Mouse (Mus musculus) monocyte, adult 2 months (primary cell): ENCODE measurements around the gene Larp1.

Experiments
- DNase-seq, 2 experiments: peaks; one replicate each; pipeline ENCODE4 v3.0.0; 2022; ENCODE audit warnings: low spot score in 2 of 2, low read depth in 1 of 2

The Larp1 gene

DNA sequence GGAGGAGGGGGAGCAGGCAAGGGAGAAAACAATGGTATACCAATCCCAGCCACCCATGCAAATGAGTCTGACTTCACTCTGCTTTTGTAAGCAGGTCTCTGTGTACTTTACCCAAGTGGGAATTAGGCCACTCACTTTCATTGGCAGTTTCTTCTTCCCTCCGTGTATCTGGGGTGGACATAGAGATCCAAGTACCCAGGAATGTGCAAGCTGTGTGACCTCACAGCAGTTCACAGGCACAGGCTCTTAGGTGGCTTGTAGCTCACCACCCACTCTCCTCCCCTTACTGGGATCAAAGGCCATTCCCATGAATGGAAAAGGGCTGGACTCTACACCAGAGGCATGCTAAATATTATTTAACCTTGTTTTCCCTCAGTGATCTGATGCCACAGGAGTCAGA lies 10.0 kb upstream of the Larp1 start:
- no peak for DNase-seq

DNA sequence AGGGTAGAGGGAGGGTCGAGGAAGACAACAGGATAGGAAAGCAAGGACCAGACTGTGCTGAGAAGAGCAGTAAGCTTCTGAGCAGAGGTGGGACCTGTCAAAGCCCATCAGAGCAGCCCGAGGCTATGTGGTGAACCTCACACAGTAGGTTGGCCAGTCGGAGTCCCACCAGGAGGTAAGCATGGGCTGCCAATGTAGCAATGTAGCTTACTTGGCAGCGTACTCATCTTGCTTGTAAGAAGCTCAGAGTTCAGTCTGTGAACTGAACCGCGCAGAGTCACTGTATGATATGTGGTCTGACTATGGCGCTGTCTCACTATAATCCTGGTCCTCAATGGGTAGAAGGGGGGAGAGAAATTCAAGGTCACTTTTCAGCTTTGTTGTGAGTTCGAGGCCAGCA lies 5.7 kb upstream of the Larp1 start:
- DNase-seq: no peak

DNA sequence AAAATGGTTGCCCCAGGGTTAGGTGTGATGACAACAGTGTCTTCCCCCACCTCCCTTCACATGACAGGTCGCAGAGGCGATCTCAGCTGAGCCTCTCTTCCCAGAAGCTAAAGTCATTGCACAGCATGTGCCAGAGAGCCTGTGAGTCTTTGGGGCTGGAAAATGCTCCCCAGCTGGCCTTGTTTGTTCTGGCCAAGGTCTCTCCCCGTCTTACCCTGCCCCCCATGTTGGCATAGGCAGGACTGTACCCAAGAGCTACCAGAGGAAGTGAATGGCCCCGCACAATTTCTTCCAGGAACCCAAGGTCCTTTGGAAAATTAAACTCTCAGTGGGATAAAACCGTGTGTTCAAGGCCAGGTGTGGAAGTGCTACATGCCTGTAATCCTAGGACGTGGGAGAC lies 5.1 kb upstream of the Larp1 start:
- DNase-seq: no peak

DNA sequence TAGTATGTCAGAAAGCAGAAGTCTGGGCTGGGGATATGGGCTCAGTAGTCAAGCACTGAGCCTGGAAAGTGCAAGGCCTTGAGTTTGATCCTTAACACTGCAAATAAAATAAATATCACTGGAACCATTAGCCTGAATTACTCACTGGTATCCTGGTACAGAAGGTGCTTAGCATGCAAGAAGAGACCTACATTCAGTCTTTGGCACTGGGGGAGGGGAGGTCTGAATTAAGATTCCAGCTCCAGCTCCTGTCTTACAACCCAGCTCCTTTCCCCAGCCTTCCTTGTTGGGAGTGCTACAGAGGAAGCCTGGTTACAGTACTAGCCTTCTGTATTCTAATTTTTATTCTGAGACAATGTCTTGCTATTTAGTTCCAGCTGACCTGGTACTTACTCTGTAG lies 3.8 kb upstream of the Larp1 start:
- no peak for DNase-seq

DNA sequence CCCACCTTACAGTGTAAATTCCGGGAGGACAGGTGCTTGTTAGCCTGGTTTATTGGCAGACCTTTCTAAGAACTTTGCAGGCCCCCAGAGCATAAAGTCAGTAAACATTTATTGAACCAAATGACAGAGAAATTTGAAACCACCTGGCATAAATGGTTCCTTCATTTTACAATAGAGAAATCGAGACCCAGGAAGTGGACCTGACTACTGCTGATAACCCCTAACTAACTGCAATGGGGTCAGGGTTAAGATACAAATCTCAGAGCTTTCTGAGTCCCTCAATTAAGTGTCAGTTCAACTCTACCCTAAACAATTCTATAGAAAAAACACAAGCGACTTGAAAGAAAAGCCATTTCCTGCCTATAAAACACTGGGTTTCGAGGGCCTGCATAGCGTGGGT lies 851 bp upstream of the Larp1 start:
- DNase-seq: no peak

DNA sequence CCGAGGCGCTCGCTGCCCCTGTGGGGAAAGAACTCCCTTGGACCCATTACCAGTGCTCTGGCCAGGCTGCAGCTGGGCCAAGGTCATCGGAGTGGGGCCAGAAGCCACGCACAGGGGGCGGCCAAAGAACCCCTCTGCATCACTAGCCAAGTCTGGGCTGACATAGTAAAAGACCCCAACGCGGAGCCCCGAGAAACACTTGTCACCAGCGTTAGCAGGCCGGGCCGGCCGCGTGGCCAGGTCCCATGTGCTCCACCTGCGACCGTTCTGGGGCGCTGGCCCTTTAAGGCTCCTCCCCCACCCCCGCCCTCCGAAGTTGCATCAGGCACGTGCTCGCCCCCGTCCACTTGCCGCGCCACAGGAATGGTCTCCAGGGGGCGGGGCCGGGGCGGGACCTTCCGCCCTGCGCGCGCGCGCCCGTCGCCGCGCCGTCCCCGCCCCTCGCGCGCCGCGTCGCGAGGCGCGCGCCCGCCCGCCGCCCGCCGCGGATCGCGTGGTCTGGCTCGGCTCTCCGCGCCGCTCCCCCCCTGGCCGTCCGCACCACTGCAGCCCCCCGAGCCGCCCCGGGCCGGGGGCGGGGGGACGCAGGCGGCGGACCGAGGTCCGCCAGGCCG lies 320 bp upstream of the Larp1 start:
- DNase-seq: peak; percentile 39 to 58

DNA sequence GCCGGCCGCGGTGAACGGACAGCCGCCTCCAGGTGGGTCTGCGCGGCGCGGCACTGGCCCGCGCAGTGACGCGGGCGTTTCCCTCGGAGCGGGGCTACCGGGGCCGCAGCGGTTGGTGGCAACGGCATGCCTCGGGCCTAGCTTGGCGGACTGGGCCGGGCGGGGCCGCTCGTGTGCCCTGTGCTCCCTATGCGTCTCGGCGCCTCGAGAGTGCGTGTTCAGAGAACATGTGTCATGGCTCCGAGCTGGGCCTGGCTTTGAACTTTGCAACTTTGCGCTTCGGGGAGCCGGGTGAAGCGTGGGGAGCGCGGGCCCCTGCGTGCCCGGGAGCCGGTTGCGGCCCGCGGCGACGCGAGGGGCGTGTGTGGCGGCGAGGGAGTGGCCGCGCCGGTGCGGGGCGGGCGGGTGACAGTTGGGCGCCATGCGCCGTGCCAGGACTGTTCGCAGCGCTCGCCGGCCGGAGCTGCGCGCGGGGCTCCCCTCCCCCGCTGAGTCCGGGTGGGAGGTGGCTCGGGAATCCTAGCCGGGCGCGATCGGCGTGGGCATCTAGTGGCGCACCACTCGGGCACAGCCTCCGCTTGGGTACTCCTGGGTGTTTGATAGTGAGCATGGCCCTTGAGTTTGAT lies 765 bp downstream of the Larp1 start:
- DNase-seq: peak; percentile 13 to 43

DNA sequence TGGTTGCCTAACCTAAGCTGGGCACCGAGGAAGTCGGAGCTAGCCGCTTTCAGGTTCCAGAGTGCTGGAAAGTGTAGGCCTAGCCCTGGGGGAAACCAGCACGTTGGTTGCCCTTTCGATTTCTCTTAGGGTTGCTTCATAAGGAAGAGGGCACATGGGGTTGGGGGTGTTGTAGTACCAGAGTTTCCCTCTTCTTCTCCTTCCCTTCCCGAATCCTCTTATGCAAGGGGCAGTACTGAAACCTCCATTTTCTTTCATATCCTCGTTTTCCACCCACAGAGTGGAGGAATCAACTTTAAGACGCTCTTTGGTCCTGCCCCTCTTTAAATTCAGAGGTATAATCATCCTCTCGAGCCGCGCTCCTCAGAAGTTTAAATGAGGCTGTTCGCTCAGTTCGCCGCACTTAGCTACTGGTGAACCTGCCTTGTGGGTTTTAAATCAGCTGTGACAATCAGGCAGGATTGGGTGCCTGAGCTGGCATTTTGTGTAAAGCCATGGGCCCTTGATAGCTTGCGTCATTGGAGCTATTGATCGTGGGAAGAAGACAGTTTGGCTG lies 1.4 kb downstream of the Larp1 start:
- DNase-seq: peak; percentile 49 to 52

DNA sequence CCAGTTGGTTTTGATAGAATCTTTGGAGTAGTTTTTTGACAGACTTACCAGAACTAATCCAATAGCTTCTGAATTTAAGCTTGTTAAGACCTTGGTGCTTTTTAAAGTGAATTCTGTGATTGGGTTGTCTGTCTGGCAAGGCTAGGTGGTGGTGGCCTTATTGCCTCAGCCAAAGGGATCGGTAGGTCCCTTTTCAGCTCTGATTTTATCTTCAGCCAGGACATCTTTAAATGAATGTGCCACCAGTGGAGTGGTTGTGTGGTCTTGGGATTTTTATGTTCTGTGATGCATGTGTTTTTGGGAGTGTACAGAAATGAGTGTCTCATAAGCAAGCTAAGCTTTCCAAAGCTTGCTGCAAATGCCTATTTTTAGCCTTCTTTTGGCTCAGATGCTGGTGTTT lies 2.1 kb downstream of the Larp1 start:
- DNase-seq: no peak

DNA sequence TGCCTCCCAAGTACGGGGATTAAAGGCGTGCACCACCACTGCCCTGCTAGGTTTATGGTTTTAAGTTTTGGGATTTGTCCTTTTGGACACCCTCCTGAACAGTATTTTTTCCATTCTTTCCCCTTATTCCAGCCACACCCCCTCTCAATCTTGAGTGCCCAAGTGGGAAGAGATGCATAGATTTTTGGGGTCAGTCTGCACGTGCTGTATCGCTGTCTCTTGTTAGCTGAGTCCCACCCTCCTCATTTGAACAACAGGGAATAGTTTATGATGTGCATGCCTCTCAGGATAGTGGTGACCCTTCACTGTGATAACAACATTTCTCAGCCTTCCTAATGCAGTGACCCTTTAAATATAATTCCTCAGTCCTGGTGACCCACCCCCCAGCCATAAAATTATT lies 2.9 kb downstream of the Larp1 start:
- DNase-seq: no peak

DNA sequence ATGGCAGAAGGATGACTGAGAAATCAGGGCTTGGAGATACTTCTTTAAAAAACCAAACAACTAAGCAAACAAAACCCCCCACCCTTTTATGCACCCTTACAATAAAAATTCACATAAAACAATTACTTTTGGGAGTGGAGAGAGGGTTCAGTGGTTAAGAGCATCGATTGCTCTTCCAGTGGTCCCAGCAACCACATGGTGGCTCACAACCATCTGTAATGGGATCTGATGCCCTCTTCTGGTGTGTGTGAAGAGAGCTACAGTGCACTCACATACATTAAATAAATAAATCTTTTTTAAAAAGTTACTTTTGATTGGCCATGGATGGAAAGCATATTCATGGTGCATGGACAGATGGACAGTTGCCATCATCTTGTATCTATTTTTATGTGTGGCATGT lies 3.8 kb downstream of the Larp1 start:
- DNase-seq: no peak

DNA sequence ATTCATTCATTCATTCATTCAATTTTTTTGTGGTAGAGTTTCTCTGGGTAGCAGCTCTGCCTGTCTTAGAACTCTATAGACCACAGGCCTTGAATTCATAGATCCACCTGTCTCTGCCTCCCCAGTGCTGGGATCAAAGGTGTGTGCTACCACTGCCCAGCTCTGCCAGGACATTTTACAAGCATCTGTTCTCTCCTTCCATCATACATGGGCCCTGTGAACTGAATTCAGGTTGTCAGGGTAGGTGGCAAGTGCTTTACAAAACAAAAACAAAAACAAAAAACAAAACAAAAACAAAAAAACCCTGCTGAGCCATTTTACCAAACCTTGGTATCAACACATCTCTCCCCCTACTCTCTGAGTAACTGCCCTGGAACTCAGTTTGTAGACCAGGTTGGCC lies 4.2 kb downstream of the Larp1 start:
- no peak for DNase-seq

DNA sequence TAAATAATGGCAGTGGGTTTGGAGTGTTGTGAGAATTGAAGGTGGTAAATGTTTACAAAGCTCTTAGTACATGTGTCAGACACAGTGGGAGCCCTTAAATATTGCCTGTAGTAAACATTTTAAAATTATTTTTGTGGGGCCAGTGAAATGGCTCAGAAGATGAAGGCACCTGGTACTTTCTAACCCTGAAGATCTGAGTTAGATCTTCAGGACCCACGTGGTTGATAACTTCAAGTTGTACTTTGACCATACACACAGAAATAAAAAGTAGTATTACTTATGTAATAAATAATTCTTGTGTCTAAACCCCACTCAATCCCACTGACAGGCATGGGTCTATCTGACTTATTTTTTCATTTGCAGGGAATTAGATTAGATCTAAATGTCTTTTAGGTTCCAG lies 5.7 kb downstream of the Larp1 start:
- DNase-seq: no peak

DNA sequence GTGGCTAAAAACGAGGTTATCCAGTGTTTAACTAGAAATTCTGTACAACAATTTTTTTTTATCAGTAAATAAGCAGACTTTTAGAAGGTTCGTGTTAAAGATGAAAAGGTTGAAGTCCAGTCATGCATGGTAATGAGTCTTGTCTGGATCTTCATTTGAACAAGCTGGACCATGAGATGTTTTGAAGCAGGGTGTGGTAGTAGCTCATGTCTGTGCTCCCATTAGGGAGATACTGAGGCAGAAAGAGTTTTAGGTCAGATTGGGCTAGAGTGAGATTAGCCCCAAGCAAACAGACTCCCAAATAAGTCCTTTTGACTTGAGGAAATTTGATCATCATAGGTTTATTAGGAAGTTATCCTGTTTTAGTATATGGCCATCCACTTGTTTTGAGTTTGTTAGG lies 6.5 kb downstream of the Larp1 start:
- no peak for DNase-seq

DNA sequence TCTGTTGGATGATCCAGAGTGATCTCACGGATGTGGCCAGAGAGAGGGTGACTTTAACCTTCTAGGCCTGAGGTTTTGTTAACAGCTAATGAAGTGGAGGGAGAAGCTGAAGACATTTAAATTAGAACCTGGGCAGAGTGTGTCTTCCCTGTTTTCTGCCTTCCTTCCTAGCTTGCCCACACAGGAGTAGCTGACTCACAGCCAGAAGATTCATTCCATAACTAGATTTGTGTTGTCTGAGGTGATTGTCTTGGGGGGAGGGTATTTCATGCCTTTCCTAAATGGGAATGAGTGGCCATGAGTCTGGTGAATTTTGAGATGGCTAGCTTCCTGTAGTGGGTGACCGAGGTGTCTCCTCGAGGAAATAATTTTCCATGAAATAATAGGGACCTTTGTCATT lies 7.5 kb downstream of the Larp1 start:
- no peak for DNase-seq

DNA sequence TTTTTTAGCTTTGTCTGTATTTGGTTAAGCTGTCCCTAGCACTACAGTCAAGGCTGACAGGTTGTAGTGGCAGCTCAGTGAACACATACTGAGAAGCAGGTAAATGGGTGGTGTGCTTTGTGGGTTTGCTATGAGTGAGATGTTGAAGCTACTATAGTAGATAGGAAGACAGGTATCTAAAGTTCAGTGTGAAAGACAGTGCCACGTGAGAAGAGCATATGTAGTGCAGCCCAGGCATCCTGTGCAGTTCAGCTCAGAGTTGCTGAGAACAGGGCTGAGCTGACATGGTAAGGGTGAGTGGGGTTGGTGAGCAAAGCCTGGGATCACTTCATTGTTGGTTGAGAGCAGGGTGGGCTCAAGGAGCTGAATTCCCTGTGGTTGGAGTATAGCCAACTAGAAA lies 8.6 kb downstream of the Larp1 start:
- no peak for DNase-seq

DNA sequence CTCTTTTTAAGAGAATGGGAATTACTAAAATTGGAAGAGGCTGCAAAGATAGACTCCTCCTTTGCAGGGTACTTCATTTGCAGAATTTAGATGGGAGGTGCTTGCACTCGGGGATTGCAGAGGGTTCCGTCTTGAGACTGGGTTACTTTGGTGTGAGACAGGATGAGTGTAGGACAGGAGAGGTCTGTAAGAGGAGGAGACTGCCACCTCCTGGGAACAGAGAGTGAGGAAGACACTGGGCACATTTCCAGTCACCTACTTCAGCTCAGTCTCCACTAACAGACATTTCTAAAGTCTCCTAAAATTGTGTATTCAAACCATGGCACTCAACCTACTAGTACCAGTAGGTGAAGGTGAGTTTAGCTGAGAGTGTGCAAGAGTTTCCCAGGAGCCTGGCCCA lies 9.4 kb downstream of the Larp1 start:
- no peak for DNase-seq

DNA sequence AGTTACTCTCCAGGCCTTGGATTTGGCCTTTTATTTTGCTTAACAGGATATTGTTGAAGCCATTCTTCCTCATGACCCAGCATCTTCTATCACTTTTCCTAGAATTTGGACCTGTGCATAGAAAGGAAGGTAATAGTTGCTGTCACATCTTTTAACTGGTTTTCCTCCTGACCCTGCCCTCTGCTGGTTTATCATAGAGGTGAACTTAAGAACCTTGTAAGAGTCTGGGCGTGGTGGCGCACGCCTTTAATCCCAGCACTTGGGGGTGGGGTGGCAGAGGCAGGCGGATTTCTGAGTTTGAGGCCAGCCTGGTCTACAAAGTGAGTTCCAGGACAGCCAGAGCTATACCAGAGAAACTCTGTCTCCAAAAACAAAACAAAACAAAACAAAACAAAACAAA lies 9.8 kb downstream of the Larp1 start:
- DNase-seq: no peak

DNA sequence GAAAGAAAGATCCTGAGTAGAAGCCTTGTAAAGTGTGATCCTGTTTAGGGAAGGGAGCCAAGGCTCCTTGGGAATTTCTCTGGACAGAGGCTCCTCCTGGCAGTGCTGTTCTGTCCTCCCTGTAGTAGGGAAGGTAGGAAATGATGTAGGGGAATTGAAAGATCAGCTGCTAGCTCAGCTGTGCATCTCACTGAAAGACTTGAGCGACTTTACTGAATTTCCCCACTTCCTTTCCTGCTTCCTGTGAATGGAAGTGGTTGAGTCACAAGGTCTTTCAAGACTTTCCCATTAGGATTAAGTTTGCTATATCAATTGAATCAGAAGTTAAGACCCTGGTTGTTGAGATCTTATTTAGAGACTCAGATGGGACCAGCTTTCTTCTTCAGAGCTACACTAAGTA lies 12.2 kb downstream of the Larp1 start:
- DNase-seq: no peak

DNA sequence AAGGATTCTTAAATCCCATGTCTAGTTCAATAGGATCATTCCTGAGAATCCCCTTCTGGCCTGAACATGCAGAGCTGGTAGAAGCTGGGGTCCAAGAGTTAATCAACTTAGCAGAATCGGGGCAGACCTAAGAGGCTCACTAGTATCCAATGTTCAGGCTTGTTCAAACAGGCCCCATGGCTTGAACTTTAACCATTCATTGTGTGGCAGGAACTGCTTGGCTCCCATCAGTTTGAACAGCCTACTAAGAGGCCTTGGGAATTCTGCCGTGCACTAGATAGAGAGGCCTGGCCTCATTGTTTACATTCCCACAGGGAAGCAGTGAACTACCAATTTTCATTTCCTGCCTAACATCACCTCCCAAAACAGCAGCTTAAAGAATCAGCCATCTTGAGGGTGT lies 12.8 kb downstream of the Larp1 start:
- DNase-seq: no peak

DNA sequence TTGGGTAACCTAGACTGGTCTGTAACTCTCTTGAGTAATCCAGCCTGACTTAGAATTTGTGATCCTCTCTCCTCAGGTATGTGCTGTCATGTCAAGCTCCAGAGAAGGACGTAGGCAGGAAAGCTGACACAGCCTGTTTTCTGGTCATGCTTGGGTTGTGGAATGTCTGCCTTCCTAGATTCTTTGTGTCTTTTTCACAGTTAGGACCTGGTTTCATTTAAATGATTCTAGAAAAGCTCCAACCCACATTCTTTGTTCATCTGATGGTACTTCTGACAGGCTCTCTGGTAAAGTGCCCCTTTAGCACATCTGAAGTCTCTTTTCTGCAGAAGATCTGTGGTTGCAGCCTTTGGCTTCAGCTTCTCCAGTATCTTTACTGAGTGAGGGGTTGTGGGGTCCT lies 15.4 kb downstream of the Larp1 start:
- DNase-seq: no peak

DNA sequence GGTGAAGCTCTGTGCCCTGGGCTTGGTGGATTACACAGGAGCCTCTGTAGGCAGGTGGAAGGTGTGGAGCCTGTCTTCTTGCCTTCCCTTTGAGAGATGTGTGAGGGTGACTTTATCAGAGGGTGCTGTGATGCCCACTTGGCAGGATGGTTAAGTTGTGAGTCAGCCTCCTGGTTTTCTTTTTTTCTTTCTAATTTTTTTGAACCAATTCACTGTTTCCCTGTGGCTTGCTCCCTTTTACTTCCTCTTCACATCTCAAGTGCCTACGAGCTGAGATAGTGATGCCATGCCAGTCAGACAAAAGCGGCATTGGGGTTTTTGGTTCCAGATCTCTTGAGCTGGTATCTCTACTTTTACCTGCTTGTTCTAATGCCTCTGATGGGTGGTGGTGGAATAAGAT lies 15.8 kb downstream of the Larp1 start:
- no peak for DNase-seq

DNA sequence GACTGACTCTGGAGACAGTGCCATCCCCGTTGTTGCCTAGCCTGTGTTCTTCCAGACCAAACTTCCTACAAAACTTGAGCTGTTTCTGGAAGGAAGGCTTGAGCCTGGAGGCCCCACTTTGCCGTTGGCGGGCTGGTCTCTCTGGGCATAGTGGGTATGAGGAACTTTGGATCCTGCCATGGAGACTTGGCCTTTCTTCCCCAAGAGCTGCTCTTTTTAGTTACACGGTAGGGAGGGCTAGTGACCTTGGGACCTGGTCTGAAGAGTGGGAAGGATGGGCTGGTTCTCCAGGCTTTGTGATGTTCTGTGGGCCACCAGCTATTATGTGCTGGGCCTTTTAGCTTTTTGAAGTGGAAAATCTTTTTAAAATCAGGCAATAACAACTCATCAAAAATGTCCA lies 17.0 kb downstream of the Larp1 start:
- DNase-seq: no peak
